Mouse (Mus musculus) small intestine, adult 2 months (tissue): Measurements from ENCODE around the gene Klhl18.

Experiments used
- CTCF ChIP-seq: fragments of 200-500 bp; IDR thresholded peaks from 2 replicates; pipeline ENCODE4 v1.5.1; 2012; ENCODE audit warnings: low read depth, mild to moderate bottlenecking, control low read depth, inconsistent platforms, low read length, moderate library complexity, mixed read lengths; ENCODE audit not compliant: insufficient replicate concordance, insufficient read length; ENCODE audit errors: extremely low read depth
- POLR2A ChIP-seq: fragments of 200-500 bp; IDR thresholded peaks from 2 replicates; pipeline ENCODE4 v1.6.1; 2012; ENCODE audit warnings: low read depth, mild to moderate bottlenecking, control low read depth, inconsistent platforms, low read length, moderate library complexity

GRCm38 (mm10) chr9:110402731-110403130 is 73.8 kb downstream of the Klhl18 start:
- TF ChIP-seq CTCF (no peak), POLR2A (no peak)
